Mouse (Mus musculus): Measurements from ENCODE around the gene Gstt2. TPM values are rescaled to one million over a fixed set of nuclear protein-coding genes. Genes with fewer than 3 reads are reported as not detected.
"Not testable (repeated sequence)": the region's sequence is repeated elsewhere in the genome, so short reads cannot be mapped to it uniquely, and the experiment has no call there.

Gene Gstt2
- polyA plus RNA-seq, 1 experiment from 2014 or later: 39.2 TPM

DNA sequence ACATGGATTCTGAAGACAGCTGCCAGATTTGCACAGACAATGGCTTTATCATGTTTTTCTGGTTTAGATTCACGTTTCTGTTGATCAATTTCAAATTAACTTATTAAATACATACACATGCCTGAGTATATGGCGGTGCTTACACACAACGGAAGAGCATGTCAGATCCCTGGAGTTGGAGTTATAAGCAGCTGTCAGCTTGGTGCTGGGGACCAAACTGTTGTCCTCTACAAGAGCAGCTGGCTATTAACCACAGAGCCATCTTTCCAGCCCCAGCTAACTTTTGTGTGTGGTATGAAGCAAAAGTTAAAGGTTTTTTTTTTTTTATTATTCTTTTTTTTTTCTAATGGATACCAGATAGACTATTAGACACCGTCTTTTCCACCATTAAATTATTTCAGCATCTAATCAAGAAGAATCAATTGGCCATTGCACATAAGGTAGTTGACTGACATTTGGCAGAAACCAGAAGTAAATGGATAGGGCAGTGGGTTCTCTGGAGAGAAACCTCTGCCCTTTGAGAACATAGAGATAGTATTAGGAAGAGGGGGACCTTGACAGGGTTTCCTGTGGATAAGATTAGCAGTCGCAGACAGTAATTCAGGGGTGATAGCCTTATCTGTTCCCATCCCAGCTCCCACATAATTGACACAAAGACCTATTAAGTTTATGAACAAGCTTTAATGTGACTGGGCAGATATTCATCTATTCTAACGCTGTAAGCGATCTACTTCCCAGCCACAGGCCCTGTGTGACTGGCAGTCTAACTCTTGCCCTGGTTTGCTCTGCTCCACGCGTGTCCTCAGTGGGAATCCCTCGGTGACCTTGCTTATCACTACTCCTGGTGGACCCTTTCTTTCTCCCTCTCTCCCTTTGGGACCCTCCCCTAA is 35.0 kb upstream of the Gstt2 start:
- peaks cover 5% of the 10 kb centered on the region; the same call in 1 of the 2 replicates for H3K27me3 ChIP-seq
- DNase-seq (peak; percentile 23), ATAC-seq (ENCODE audit: low read depth) (peak; percentile 63)
- H3K4me2 ChIP-seq: peak overlapping the region; percentile 63
- peak overlapping the region; percentile 50 for H3K4me3 ChIP-seq (replicated peaks)
- WGBS (ENCODE audit: insufficient replicate concordance): 27% methylated on average over 10 of the region's 10 CpGs
- H3K36me3 ChIP-seq: no peaks in the 10 kb centered on the region
- H3K9ac ChIP-seq: 0 out of 2 replicates have a peak overlapping the region, but pooled peaks have one; percentile 42
- H3K9me3 ChIP-seq (replicated peaks): no peaks in the 10 kb centered on the region
- no peak overlapping the region for H3K27ac ChIP-seq
- H3K4me1 ChIP-seq (replicated peaks): peaks cover 17% of the 10 kb centered on the region

DNA sequence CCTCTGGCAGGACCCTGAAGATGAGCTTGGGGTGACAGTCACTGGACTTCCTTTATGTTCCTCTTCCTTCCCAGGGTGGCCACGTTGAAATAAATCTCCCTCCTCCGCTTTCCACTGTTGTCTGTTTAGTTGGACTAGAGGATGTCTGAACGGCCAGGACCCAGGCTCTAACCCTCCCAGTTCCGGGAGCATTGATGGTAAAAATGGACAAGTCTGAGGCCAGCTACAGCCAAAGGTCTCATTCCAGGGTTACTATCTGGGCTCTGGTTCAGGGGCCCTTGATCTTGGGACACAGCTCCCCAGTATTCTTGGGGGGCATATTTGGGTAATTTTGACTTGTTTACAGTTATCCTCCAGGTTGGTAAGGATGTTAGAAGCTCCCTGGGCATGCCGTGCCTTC is 24.4 kb upstream of the Gstt2 start:
- 67% methylated on average over 5 of the region's 5 CpGs for WGBS (ENCODE audit: insufficient replicate concordance)
- ATAC-seq (ENCODE audit: low read depth) (no peak), DNase-seq (no peak)
- Histone ChIP-seq H3K9me3 (replicated peaks) (no peaks in the 10 kb centered on the region), H3K9ac (no peak overlapping the region), H3K4me3 (replicated peaks) (no peak overlapping the region), H3K4me1 (replicated peaks) (peaks cover 36% of the 10 kb centered on the region), H3K4me2 (no peak overlapping the region), H3K36me3 (peaks cover 18% of the 10 kb centered on the region), H3K27me3 (0 out of 2 replicates have a peak, but pooled peaks cover 2% of the 10 kb centered on the region), H3K27ac (no peak overlapping the region)

GRCm38 (mm10) chr10:75860746-75861145 is 23.5 kb upstream of the Gstt2 start:
- no peak overlapping the region for H3K4me3 ChIP-seq (replicated peaks)
- peaks cover 18% of the 10 kb centered on the region for H3K36me3 ChIP-seq
- WGBS (ENCODE audit: insufficient replicate concordance): 40% methylated on average over 7 of the region's 7 CpGs
- H3K27ac ChIP-seq: 0 out of 2 replicates have a peak overlapping the region, but pooled peaks have one; percentile 9
- peak overlapping the region; percentile 93; the same call in 1 of the 2 replicates for H3K4me2 ChIP-seq
- H3K27me3 ChIP-seq: no peaks in the 10 kb centered on the region
- no peaks in the 10 kb centered on the region for H3K9me3 ChIP-seq (replicated peaks)
- H3K9ac ChIP-seq: no peak overlapping the region
- DNase-seq (no peak), ATAC-seq (ENCODE audit: low read depth) (no peak)
- H3K4me1 ChIP-seq (replicated peaks): peaks cover 36% of the 10 kb centered on the region

DNA sequence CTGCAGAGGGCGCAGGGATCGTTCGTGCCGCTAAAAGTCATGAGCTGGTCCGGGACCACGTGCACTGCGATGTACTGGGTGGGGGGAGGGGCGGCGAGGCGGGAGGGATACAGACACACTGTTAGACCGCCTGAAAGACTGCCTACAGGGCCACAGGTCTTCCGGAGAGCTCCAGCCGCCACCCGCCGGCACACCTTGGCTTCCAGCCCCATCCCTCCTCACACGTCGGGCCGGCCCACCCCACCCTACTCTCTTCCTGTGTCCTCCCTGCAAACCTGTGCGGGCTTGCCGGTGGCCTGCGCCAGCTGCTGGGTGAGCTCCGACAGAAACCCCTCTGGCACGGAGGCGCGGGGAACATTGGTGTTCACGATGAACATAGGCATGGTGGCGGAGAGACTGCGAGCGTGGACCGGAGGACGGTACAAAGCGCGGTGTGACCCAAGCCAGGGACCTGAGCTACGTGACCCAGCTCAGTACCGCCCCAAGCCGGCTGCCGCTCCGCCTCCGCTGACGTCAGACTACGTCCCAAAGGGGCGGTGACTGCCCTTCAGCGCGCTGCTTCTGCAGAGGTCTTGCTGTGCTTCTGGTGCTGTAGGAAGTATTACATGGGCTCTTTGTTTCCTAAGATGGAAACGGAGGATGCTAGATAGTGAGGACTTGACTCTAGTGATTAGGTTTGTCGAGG is 22.7 kb upstream of the Gstt2 start, which contains the start of gene Mif:
TSS of gene Mif (minus strand) at position 455 of the 685 bp plus-strand sequence.
- Histone ChIP-seq H3K4me3 (replicated peaks) (peak within 1 kb of the TSS; percentile 75), H3K36me3 (peaks cover 18% of the 10 kb centered on the region), H3K4me2 (peak within 1 kb of the TSS; percentile 93), H3K4me1 (replicated peaks) (peaks cover 36% of the 10 kb centered on the region), H3K27ac (peak within 1 kb of the TSS; percentile 87), H3K9ac (peak within 1 kb of the TSS; percentile 83)
- H3K27me3 ChIP-seq; H3K9me3 ChIP-seq (replicated peaks): not testable (repeated sequence)
- DNase-seq (peak; percentile 90), ATAC-seq (ENCODE audit: low read depth) (peak; percentile 94)
- WGBS (ENCODE audit: insufficient replicate concordance): under 1% methylated on average over 45 of the region's 46 CpGs

GRCm38 (mm10) chr10:75859107-75859746 is 22.0 kb upstream of the Gstt2 start:
- ATAC-seq (ENCODE audit: low read depth): peak; percentile 24
- no peaks in the 10 kb centered on the region for H3K9me3 ChIP-seq (replicated peaks)
- peak overlapping the region; percentile 75 for H3K4me3 ChIP-seq (replicated peaks)
- WGBS (ENCODE audit: insufficient replicate concordance): 2% methylated on average over 27 of the region's 27 CpGs
- peaks cover 36% of the 10 kb centered on the region for H3K4me1 ChIP-seq (replicated peaks)
- no peaks in the 10 kb centered on the region for H3K27me3 ChIP-seq
- no peak for DNase-seq
- H3K27ac ChIP-seq: peak overlapping the region; percentile 87
- peaks cover 18% of the 10 kb centered on the region for H3K36me3 ChIP-seq
- H3K4me2 ChIP-seq: peak overlapping the region; percentile 93
- H3K9ac ChIP-seq: peak overlapping the region; percentile 83

DNA sequence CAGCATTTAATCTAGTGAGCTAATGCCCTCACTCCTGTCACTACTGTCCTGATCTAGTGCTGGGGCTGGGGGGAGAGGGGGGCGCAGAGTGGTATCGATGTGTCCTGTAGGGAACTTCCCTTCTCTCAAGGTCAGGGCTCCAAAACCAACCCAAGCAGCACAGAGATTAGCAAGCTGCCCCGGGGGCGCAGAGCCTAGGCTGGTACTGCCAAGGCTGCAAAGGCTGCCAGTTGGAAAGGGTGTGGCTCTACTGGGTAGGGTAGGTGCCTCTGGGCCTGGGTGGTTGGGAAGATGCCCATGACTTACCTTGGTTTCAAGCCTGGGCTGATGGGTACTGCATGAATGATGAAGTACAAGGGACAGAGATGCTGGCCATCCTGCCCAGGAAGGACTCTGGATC is 20.4 kb upstream of the Gstt2 start:
- Histone ChIP-seq H3K27ac (no peak overlapping the region), H3K4me3 (replicated peaks) (no peak overlapping the region), H3K4me2 (no peak overlapping the region), H3K9ac (0 out of 2 replicates have a peak overlapping the region, but pooled peaks have one; percentile 22), H3K27me3 (no peaks in the 10 kb centered on the region), H3K36me3 (peaks cover 18% of the 10 kb centered on the region), H3K9me3 (replicated peaks) (no peaks in the 10 kb centered on the region), H3K4me1 (replicated peaks) (peaks cover 37% of the 10 kb centered on the region)
- DNase-seq (no peak), ATAC-seq (ENCODE audit: low read depth) (no peak)
- WGBS (ENCODE audit: insufficient replicate concordance): 84% methylated on average over 4 of the region's 4 CpGs

DNA sequence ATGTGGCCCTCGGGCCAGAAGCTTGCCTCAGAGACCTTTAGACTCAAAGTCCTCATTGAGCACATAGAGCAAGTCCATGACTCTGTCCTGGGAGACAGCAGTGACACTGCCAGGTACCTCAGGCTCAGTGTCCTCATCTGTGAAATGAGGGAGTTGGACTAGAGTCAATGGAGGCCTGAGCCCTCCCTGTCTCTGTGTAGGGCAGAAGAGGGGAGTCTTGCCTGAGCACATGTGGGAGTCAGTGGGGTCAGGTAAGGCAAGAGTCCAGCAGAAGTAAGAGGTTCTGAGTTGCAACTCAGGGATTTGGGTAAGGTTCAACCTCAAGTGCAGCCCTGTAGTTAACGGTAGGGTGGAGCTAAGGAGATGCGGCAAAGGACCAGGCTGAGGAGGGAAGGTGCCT is 19.8 kb upstream of the Gstt2 start:
- H3K9ac ChIP-seq: no peak overlapping the region
- H3K4me3 ChIP-seq (replicated peaks): no peak overlapping the region
- no peak for ATAC-seq (ENCODE audit: low read depth)

GRCm38 (mm10) chr10:75856155-75856907 is 19.1 kb upstream of the Gstt2 start:
- peaks cover 18% of the 10 kb centered on the region for H3K36me3 ChIP-seq
- no peak overlapping the region for H3K4me3 ChIP-seq (replicated peaks)
- no peak for DNase-seq
- no peak overlapping the region for H3K9ac ChIP-seq
- H3K27me3 ChIP-seq: peaks cover 11% of the 10 kb centered on the region
- no peaks in the 10 kb centered on the region for H3K9me3 ChIP-seq (replicated peaks)
- WGBS (ENCODE audit: insufficient replicate concordance): 71% methylated on average over 11 of the region's 11 CpGs
- no peak for ATAC-seq (ENCODE audit: low read depth)
- H3K4me1 ChIP-seq (replicated peaks): peaks cover 42% of the 10 kb centered on the region
- no peak overlapping the region for H3K27ac ChIP-seq
- H3K4me2 ChIP-seq: no peak overlapping the region

More for the DNA sequence above, 19.8 kb upstream of the Gstt2 start:
- no peak overlapping the region for H3K27ac ChIP-seq
- no peaks in the 10 kb centered on the region for H3K9me3 ChIP-seq (replicated peaks)
- peaks cover 18% of the 10 kb centered on the region for H3K36me3 ChIP-seq
- no peak overlapping the region for H3K4me2 ChIP-seq
- no peak for DNase-seq
- peaks cover 5% of the 10 kb centered on the region; the same call in 1 of the 2 replicates for H3K27me3 ChIP-seq
- WGBS (ENCODE audit: insufficient replicate concordance): 78% methylated on average over 3 of the region's 3 CpGs
- H3K4me1 ChIP-seq (replicated peaks): peaks cover 42% of the 10 kb centered on the region

GRCm38 (mm10) chr10:75855416-75855981 is 18.3 kb upstream of the Gstt2 start:
- 87% methylated on average over 15 of the region's 15 CpGs for WGBS (ENCODE audit: insufficient replicate concordance)
- Histone ChIP-seq H3K27me3 (peaks cover 18% of the 10 kb centered on the region), H3K4me1 (replicated peaks) (peaks cover 37% of the 10 kb centered on the region), H3K36me3 (peaks cover 18% of the 10 kb centered on the region), H3K4me3 (replicated peaks) (no peak overlapping the region), H3K9me3 (replicated peaks) (no peaks in the 10 kb centered on the region), H3K4me2 (no peak overlapping the region), H3K27ac (no peak overlapping the region), H3K9ac (no peak overlapping the region)
- ATAC-seq (ENCODE audit: low read depth) (no peak), DNase-seq (no peak)

DNA sequence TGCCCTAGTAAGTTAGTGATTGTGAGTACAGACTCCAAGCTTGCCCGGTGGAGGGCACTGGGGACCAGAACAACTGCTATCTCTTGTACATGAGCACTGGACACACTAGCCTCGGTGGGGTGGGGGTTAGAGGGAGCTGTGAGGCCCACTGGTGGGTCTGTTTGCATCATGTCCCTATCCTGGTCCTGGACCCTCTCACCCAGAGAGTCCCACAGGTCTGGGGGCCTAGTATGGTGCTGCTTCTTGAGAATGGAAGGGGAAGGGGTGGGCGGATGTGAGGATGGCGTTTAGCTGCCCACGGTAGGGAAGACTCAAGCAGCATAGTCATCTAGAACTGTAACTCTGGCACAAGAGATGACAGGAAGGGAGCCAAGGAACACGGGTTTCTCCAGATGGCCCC is 17.6 kb upstream of the Gstt2 start:
- no peak overlapping the region for H3K27ac ChIP-seq
- H3K27me3 ChIP-seq: peaks cover 18% of the 10 kb centered on the region
- WGBS (ENCODE audit: insufficient replicate concordance): 67% methylated on average over 6 of the region's 6 CpGs
- no peak for ATAC-seq (ENCODE audit: low read depth)
- no peak overlapping the region for H3K9ac ChIP-seq
- peaks cover 18% of the 10 kb centered on the region for H3K36me3 ChIP-seq
- no peaks in the 10 kb centered on the region for H3K9me3 ChIP-seq (replicated peaks)
- peaks cover 33% of the 10 kb centered on the region for H3K4me1 ChIP-seq (replicated peaks)
- DNase-seq: no peak
- H3K4me3 ChIP-seq (replicated peaks): no peak overlapping the region
- H3K4me2 ChIP-seq: no peak overlapping the region

Measured in liver, embryonic 13.5 days (tissue).